Mouse (Mus musculus) myocyte (in vitro differentiated cells): ENCODE results near the gene Smad6.

Source experiments
- CEBPB ChIP-seq: IDR thresholded peaks from 2 replicates; pipeline ENCODE4 v1.6.1; 2011; ENCODE audit warnings: mild to moderate bottlenecking, moderate library complexity; ENCODE audit not compliant: poor library complexity, insufficient read depth, severe bottlenecking
- E2F4 ChIP-seq: IDR thresholded peaks from one replicate; pipeline ENCODE4 v1.6.1; 2011; ENCODE audit warnings: mild to moderate bottlenecking, control low read depth, moderate library complexity; ENCODE audit not compliant: insufficient read depth
- MAX ChIP-seq: IDR thresholded peaks from one replicate; pipeline ENCODE4 v1.6.1; 2011; ENCODE audit warnings: low read depth, mild to moderate bottlenecking, control low read depth
- MYOG ChIP-seq, 3 experiments: IDR thresholded peaks; one replicate each; pipeline ENCODE4 v1.6.1; 2011; ENCODE audit warnings: control low read depth in 2 of 3, low read depth in 2 of 3, mild to moderate bottlenecking in 2 of 3; ENCODE audit not compliant: insufficient read length in 2 of 3, control insufficient read depth in 1 of 3, insufficient read depth in 1 of 3
- POLR2A ChIP-seq: IDR thresholded peaks from one replicate; pipeline ENCODE4 v1.6.1; 2011; ENCODE audit warnings: low read depth, mild to moderate bottlenecking, control low read depth, moderate library complexity; ENCODE audit not compliant: insufficient read length
- TCF12 ChIP-seq: IDR thresholded peaks from one replicate; pipeline ENCODE4 v1.6.1; 2011; ENCODE audit warnings: mild to moderate bottlenecking, control low read depth; ENCODE audit not compliant: poor library complexity, insufficient read depth, severe bottlenecking
- USF1 ChIP-seq: IDR thresholded peaks from one replicate; pipeline ENCODE4 v1.6.1; 2011; ENCODE audit warnings: low read depth, mild to moderate bottlenecking, control low read depth, moderate library complexity

GRCm38 (mm10) chr9:64025565-64025964 is 3.7 kb upstream of the Smad6 start:
- TF ChIP-seq POLR2A (no peak), CEBPB (no peak), MYOG (IDR thresholded peaks at IDR 0.05; ENCODE audit: control insufficient read depth in 1 of 3, insufficient read depth in 1 of 3, insufficient read length in 2 of 3, low read depth in 2 of 3) (no peak), E2F4 (no peak), USF1 (no peak), MAX (no peak), TCF12 (no peak)
